Mouse (Mus musculus): ENCODE measurements around the gene Lrrc29. TPM values are rescaled to one million over a fixed set of nuclear protein-coding genes. Genes with fewer than 3 reads are reported as not detected.

The Lrrc29 gene
- total RNA-seq (2021) = 1 to 10 TPM; 2.0 to 2.5 TPM

DNA sequence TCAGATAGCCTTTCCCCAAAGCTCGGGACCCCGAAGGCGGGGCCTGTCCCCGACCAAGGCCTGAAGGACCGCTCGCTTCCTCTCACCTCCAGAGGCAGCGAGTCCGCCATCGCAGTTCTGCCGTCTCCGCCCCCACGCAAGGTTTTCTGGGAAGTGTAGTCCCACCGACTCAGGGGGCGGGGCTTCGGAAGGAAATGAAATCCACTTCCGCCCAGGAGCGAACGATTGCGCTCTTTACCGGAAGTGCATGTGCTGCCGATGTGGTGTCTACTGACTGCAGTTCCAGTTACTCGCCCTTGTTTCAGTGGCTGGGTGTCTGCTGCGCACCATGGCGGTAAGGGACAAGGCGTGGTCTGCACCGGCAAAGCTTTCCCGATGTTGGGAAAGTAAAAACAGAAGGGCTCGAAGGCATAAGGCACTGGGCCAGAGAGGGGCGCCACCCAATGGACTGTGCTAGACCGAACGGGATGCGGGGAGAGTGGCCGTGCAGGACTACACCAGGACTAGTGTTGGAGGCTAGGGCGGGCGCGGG, at the start of gene Lrrc29, which contains the start of gene Tmem208:
TSS of gene Lrrc29 (minus strand) at position 138 of the 532 bp plus-strand sequence.
TSS of gene Tmem208 (plus strand) at position 214 of the 532 bp plus-strand sequence.
- intact Hi-C loops (cut with DNase I) = loop anchor here (2.0 kb wide), 1 partner anchor 21 kb away; the partner anchor contains the start of gene Fhod1
- peak; percentile 98 for DNase-seq

- intact Hi-C loops (cut with DNase I) = no loop called here
- DNase-seq = peak in 1 of 2 experiments; percentile 50
These were observed 48.5 kb upstream of the Lrrc29 start for GRCm38 (mm10) chr8:105374513-105374966.

DNA sequence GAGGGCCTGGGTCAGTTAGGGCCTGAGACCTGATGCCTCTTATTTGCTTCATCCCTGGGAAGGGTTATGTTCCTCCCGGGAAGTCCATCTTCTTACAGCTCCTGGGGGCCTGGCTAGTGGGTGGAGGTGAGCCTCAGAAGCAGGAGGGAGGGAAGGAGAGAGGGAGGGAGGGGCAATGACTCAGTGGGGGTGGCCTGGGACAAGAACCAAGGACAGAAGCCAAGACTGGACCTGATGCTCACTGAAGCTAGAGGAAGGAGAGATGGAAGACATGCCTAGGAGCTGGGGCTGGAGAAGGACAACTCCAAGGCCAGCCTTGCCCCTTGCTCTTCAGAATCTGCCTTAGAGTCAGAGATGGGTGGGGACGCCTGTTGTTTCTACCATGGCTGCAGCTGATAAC, 47.0 kb upstream of the Lrrc29 start, which contains the start of gene Plekhg4:
TSS of gene Plekhg4 (plus strand) at position 243 of the 400 bp plus-strand sequence.
- intact Hi-C loops (cut with DNase I) = no loop called here
- DNase-seq = no peak

- no peak for DNase-seq
- intact Hi-C loops (cut with DNase I) = no loop called here
These were observed 46.4 kb upstream of the Lrrc29 start for GRCm38 (mm10) chr8:105372473-105372872.

- no peak for DNase-seq
- intact Hi-C loops (cut with DNase I) = loop anchor here (5.0 kb wide), 1 partner anchor 170 kb away; no protein-coding TSS in a partner anchor
These were observed 41.0 kb upstream of the Lrrc29 start for GRCm38 (mm10) chr8:105367107-105367506.

DNA sequence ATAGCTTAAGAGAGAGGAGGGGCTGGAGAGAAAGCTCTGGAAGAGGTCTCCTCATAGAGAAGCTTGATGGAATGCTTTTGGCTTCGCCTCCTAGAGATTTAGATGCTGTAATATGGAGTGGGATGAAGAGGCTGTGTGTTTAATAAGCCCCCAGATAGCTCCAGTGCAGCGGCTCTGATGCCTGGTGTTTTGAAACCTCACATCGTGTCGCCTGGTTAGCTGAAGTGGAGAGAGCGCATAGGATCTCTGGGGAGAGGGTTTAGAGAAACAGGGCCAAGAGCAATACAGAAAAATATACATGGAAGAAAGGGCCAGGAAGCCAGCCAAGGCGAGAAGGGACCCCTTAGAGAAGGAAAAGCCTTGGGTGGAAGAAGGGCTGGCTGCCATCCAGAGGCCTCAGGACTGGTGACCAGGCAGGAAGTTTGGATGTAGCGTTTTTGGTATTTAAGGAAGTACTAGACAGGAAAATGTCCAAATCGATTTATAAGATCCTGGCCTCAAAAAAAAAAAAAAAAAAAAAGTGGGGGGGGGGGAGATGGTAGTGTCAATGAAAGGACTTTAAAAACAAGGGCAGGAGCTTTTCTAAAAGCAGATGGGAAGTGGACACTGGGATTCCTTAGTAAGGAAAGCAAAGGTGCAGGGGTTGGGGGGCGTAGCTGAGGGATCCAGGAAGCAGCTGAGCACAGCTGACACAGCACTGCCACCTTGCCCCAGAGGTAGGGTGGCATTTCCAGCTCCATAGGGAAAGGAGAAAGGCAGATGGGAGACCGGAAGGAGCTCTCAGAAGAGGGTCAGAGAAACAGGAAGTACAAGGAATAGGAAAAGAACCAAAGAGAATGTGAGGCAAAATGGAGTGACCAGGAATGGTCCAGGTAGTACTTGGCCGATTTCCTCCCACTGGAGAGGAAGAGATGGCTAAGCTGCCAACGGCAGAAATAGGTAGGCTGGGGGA, 35.9 kb upstream of the Lrrc29 start:
- DNase-seq = peak; percentile 51 to 56
- intact Hi-C loops (cut with DNase I) = no loop called here

DNA sequence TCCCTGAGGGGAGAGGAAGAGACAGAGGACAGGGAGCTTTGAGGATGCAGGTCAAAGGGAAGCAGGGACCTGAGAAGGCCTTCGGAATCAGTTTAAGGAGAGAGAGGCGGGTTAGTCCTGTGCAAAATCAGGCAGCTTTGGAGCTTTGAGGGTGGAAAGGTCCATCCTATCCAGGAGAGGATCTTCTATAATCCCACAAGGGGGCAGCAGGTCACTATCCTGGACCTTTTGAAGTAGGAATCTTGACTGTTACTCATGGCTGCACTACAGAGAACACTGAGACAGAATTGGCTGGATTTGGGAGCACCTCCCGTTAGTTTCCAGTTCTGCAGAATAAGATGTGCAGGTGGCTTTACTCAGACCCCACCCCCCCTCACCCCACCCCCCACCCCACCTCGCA, 33.6 kb upstream of the Lrrc29 start:
- peak in 1 of 2 experiments; percentile 48 for DNase-seq
- intact Hi-C loops (cut with DNase I) = loop anchor here (1.0 to 5.0 kb wide), 3 partner anchors 38 to 193 kb away; no protein-coding TSS in a partner anchor

DNA sequence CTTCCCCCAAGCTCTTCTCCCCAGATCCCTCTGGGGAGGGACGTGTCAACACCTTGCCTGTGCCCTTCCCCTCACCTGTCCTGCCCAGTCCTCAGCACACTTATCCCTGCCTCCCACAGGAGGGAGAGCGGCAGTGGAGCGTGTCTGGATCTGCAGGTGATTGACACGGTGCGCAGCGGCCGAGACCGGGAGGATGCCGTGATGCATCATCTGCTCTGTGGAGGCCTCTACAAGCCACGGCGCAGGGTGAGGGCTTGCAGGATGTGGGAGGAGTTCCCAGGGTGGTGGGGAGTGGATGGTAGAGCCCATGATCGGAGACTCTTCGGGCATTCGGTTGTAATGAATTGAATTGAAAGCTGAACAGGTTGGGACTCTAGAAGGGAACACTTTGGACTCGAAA, 33.1 kb upstream of the Lrrc29 start:
- intact Hi-C loops (cut with DNase I) = loop anchor here (1.0 to 5.0 kb wide), 2 partner anchors 118 to 193 kb away; no protein-coding TSS in a partner anchor
- no peak for DNase-seq

DNA sequence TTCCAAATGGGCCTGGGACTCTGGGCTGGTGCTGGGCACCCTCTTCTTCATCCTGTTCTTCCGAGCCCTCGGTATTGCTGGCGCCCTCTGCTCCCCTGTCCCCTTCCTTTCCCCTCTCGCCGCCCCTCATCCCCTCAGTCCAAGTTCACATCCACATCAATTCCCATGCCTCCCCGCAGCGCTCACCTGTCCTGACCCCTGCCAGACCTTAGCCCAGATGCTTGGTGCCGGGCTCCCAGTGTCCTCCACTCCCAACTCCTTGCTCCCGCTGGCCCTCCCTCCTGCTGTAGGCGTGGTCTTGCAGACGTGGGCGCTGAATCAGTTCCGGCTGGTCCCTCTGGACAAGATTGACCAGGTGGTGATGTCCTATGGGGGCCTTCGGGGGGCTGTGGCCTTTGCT, 30.6 kb upstream of the Lrrc29 start:
- no peak for DNase-seq
- intact Hi-C loops (cut with DNase I) = loop anchor here (5.0 kb wide), 1 partner anchor 196 kb away; no protein-coding TSS in a partner anchor

DNA sequence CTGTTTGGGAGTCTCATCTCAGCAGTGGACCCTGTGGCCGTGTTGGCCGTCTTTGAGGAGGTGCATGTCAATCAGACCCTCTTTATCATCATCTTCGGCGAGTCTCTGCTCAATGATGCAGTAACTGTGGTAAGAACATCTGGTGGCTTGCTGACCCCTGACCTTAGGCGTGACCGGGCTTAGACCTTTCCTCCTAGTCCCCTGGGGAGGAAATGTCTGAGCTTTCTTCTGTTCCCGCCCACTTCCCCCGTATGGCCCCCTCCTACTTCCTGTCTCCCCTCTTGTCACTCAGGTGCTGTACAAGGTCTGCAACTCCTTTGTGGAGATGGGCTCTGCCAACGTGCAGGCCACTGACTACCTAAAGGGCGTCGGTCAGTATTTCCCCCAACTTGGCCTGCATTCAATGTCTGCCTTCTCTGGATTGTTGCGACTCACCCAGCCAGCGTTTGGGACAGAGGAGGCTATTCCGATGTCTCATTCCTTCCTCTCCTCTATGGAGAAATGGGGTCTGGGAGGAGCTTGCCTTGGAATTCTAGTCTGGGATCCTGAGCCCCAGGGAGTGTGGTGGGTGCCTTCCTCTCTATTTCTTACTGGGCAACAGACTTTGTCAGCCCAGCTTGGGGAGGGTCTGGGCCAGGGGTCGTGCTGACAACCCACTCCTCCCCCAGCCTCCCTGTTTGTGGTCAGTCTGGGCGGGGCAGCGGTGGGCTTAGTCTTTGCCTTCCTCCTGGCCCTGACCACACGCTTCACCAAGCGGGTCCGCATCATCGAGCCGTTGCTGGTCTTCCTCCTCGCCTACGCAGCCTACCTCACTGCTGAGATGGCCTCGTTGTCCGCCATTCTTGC, 29.3 kb upstream of the Lrrc29 start:
- peak in 1 of 2 experiments; percentile 48 for DNase-seq
- intact Hi-C loops (cut with DNase I) = loop anchor here (5.0 kb wide), 1 partner anchor 197 kb away; no protein-coding TSS in a partner anchor

GRCm38 (mm10) chr8:105354549-105354948, 28.5 kb upstream of the Lrrc29 start:
- intact Hi-C loops (cut with DNase I) = no loop called here
- no peak for DNase-seq

- intact Hi-C loops (cut with DNase I) = no loop called here
- DNase-seq = no peak
These were observed 27.6 kb upstream of the Lrrc29 start for GRCm38 (mm10) chr8:105353583-105354135.

DNA sequence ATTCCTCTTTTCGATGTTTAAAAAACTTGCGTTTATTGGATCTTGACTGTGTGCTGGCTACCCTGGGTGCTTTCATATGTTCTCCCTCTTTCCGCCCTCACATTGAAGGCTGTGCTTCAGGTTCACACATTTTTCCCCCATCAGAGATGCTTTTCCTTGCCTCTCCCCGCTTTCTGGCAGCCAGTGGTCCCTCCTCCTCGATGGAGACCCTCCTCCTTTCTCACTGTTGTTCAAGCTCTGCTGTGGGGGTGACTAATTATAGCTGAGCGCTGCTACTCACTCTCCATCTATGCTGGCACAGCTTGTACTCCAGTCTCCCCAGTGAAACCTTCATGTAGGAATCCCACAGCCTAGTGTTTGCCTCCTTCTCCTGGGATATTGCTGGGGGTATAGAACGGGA, 24.1 kb upstream of the Lrrc29 start:
- intact Hi-C loops (cut with DNase I) = no loop called here
- DNase-seq = no peak

GRCm38 (mm10) chr8:105349096-105349771, 23.2 kb upstream of the Lrrc29 start:
- DNase-seq = peak in 1 of 2 experiments; percentile 47
- intact Hi-C loops (cut with DNase I) = no loop called here

DNA sequence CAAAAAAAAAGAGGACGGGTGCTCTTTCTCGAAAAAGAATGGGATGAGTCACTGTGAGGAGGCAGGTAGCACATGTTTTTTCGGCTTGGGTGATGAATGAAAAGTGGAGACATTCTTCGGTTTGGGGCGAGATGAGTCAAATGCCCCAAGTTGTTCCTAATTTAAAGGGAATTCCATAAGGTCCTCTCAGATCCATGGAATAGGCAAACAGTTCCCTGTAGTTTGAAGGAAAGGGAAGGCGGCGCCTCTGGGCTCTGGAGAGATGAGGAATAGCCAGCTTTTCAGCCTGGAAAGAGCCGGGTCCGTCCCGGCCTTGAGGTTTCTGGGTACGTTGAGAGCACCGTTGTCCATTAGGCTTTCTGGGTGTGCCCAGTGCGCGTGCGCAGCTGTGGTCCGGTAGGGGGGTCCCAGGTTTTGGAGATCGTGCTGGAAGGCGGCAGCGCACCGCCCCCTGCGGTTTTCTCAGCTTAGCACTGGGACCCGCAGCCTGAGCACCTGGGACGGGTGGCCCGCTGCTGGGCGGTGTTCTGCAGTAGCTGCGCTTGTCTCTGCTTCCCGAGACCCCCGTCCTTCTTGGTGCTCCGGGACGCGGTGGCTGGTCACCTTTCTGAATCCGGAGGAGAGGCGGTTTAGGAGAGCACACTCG, 22.5 kb upstream of the Lrrc29 start, which contains the start of gene Slc9a5:
TSS of gene Slc9a5 (plus strand) at position 394 of the 646 bp plus-strand sequence.
- intact Hi-C loops (cut with DNase I) = no loop called here
- DNase-seq = peak; percentile 60

DNA sequence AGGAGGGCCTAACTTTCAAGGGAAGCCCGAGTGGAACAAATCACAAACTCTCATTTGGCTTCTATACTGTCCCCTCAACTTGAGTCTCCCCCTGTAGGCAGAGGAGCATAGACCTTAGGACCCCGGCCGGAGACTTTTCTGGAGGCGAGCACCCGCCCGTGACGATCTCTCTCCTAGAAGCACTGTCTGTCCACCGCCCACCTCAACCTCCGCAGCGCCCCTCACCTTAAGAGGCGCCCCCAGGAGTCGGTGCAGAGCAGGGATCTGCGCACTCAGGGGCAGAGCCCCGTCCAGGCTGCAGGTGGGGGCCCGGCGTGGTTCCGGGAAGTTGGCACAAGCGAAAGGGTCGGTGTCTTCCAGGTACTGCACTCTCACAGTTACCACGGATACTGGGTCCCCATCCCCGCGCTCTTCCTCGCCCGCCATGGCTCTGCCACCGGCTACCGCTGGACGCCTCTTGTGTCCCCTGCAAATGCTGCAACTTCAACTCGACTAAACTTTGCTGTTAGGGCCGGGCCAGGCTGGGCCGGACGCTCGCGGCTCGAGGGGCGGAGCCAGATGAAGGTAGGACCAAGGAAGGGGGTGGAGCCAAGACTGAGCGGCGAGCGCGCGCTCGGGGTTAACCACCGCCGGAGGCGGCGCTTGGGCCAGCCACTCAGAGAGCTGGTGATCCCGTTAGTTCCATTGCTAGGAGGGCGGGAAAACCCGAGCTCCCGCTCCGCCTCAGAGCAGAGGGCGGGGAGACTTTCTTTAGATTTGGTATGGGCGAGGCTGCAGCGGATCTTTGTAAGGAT, 21.5 kb upstream of the Lrrc29 start, which contains the start of gene Fhod1:
TSS of gene Fhod1 (minus strand) at position 526 of the 794 bp plus-strand sequence.
- peak; percentile 93 to 96 for DNase-seq
- intact Hi-C loops (cut with DNase I) = loop anchor here (2.0 kb wide), 1 partner anchor 21 kb away; the partner anchor contains the start of genes Lrrc29 and Tmem208

DNA sequence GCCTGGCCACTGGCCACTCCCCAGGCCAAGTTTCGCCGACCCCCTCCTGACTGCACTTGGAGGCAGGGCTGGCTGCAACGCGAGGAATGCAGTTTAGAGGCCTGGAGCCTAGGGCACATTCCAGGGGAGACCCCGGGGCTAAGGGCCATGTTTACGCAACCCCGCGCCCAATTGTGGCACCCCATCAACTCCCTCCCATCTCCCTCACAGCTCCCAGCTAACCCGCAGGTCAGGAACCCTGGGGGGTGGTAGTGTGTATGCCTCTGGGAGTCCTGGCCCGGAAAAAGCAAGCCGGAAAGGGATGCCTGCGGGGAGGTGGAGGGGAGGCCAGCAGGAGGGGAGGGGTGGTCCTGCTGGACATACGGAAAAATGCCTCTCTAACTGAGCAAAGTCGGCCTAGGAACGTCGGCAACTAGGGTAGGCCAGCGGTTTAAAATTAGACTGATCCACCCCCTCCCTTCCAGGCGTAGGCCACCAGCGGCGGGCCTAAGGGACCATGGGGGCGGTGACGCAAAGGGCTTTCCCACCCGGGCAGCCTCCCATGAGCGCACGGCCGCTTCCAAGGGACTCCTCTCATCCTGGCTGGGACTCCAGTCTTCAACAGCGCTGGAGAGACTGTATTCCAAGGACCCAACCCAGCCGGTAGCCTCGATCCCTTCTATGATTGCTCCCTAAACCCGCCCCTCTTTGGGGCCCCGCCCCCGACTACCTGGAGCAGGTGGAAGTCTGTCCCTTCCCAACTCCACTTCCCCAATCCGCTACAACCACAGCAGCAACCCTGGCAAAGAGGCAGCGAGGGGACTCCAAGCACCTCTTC, 20.7 kb upstream of the Lrrc29 start:
- intact Hi-C loops (cut with DNase I) = loop anchor here (2.0 kb wide), 1 partner anchor 20 kb away; the partner anchor contains the start of genes Lrrc29 and Tmem208

More for the DNA sequence above, 20.7 kb upstream of the Lrrc29 start:
- peak; percentile 87 to 89 for DNase-seq

Data from heart, postnatal 10 days (tissue).